Mouse (Mus musculus) myocyte (in vitro differentiated cells): ENCODE data around the gene Nectin3.

Experiments used
- CEBPB ChIP-seq: IDR thresholded peaks from 2 replicates; pipeline ENCODE4 v1.6.1; 2011; ENCODE audit warnings: mild to moderate bottlenecking, moderate library complexity; ENCODE audit not compliant: poor library complexity, insufficient read depth, severe bottlenecking
- E2F4 ChIP-seq: IDR thresholded peaks from one replicate; pipeline ENCODE4 v1.6.1; 2011; ENCODE audit warnings: mild to moderate bottlenecking, control low read depth, moderate library complexity; ENCODE audit not compliant: insufficient read depth
- MAX ChIP-seq: IDR thresholded peaks from one replicate; pipeline ENCODE4 v1.6.1; 2011; ENCODE audit warnings: low read depth, mild to moderate bottlenecking, control low read depth
- MYOG ChIP-seq, 3 experiments: IDR thresholded peaks; one replicate each; pipeline ENCODE4 v1.6.1; 2011; ENCODE audit warnings: control low read depth in 2 of 3, low read depth in 2 of 3, mild to moderate bottlenecking in 2 of 3; ENCODE audit not compliant: insufficient read length in 2 of 3, control insufficient read depth in 1 of 3, insufficient read depth in 1 of 3
- POLR2A ChIP-seq: IDR thresholded peaks from one replicate; pipeline ENCODE4 v1.6.1; 2011; ENCODE audit warnings: low read depth, mild to moderate bottlenecking, control low read depth, moderate library complexity; ENCODE audit not compliant: insufficient read length
- POLR2AphosphoS2 ChIP-seq: IDR thresholded peaks from one replicate; pipeline ENCODE4 v1.6.1; 2011; ENCODE audit warnings: low read depth, control low read depth; ENCODE audit not compliant: insufficient read length
- REST ChIP-seq: IDR thresholded peaks from one replicate; pipeline ENCODE4 v1.6.1; 2011; ENCODE audit warnings: mild to moderate bottlenecking, control low read depth, moderate library complexity; ENCODE audit not compliant: insufficient read depth, insufficient read length
- SRF ChIP-seq: IDR thresholded peaks from one replicate; pipeline ENCODE4 v1.6.1; 2011; ENCODE audit warnings: low read depth; ENCODE audit not compliant: control insufficient read depth, insufficient read length
- TCF12 ChIP-seq: IDR thresholded peaks from one replicate; pipeline ENCODE4 v1.6.1; 2011; ENCODE audit warnings: mild to moderate bottlenecking, control low read depth; ENCODE audit not compliant: poor library complexity, insufficient read depth, severe bottlenecking
- TCF3 ChIP-seq: IDR thresholded peaks from one replicate; pipeline ENCODE4 v1.6.1; 2011; ENCODE audit warnings: low read depth, control low read depth; ENCODE audit not compliant: insufficient read length

DNA sequence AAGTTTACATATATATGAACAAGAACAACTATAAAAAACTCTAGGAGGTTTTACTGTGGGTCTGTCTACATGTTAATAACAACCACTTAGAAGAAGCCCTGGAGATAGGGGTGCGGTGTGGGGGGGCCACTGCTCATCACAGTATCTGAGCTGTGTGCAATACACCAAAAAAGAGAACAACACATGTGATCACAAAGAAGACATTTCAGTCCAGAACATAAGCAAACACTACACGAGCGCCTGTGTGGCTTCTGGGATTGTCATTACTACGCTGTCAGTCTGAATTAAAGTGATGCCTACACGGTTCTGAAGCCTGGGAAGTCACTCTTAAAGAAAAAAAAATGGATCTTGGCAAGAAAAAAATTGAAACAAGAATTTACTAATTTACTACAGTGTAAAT, 67.0 kb downstream of the Nectin3 start:
- TF ChIP-seq TCF3 = no peak
- no peak for TF ChIP-seq TCF12
- no peak for TF ChIP-seq REST
- no peak for TF ChIP-seq POLR2A
- no peak for TF ChIP-seq MAX
- no peak for TF ChIP-seq POLR2AphosphoS2
- no peak for TF ChIP-seq E2F4
- TF ChIP-seq CEBPB = no peak
- TF ChIP-seq SRF = no peak
- TF ChIP-seq MYOG (IDR thresholded peaks at IDR 0.05; ENCODE audit: control insufficient read depth in 1 of 3, insufficient read depth in 1 of 3, insufficient read length in 2 of 3, low read depth in 2 of 3) = no peak
